Mouse (Mus musculus) liver, postnatal 0 days (tissue): ENCODE data around the gene Gm5105. TPM values are rescaled to one million over a fixed set of nuclear protein-coding genes. Genes with fewer than 3 reads are reported as not detected.

Source experiments
- ATAC-seq: fragments of 200-750 bp; cut with Nextera tagmentation; 2 replicates; pipeline ENCODE4 v1.8.0; 2017; ENCODE audit warnings: mild to moderate bottlenecking, moderate library complexity
- DNase-seq: peaks from one replicate; pipeline ENCODE4 v3.0.0-alpha.2; 2016
- H3K27ac ChIP-seq: fragments of 300-500 bp; sonication (generic); 2 replicates; pipeline ENCODE4 v1.5.1; 2014; ENCODE audit warnings: antibody characterized with exemption, moderate library complexity, mild to moderate bottlenecking, low read depth
- H3K27me3 ChIP-seq: fragments of 300-500 bp; sonication (generic); 2 replicates; pipeline ENCODE4 v1.6.1; 2014; ENCODE audit warnings: low read length, control low read depth, mixed read lengths; ENCODE audit not compliant: insufficient read depth
- H3K36me3 ChIP-seq: fragments of 300-500 bp; sonication (generic); replicated peaks from 2 replicates; pipeline ENCODE4 v1.6.1; 2014; ENCODE audit warnings: mild to moderate bottlenecking, control low read depth, low read length, moderate library complexity, mixed read lengths; ENCODE audit not compliant: insufficient read depth
- H3K4me1 ChIP-seq: fragments of 300-500 bp; sonication (generic); 2 replicates; pipeline ENCODE4 v1.6.1; 2014; ENCODE audit warnings: antibody characterized with exemption, mild to moderate bottlenecking, control low read depth; ENCODE audit not compliant: insufficient read depth
- H3K4me2 ChIP-seq: fragments of 300-500 bp; sonication (generic); 2 replicates; pipeline ENCODE4 v1.6.1; 2014; ENCODE audit warnings: low read depth, mild to moderate bottlenecking, low read length, moderate library complexity, mixed read lengths
- H3K4me3 ChIP-seq: fragments of 300-500 bp; sonication (generic); 2 replicates; pipeline ENCODE4 v1.5.1; 2014; ENCODE audit warnings: low read depth, low read length
- H3K9ac ChIP-seq: fragments of 300-500 bp; sonication (generic); replicated peaks from 2 replicates; pipeline ENCODE4 v1.6.1; 2014; ENCODE audit warnings: mild to moderate bottlenecking, moderate library complexity
- H3K9me3 ChIP-seq: fragments of 300-500 bp; sonication (generic); 2 replicates; pipeline ENCODE4 v1.6.1; 2016; ENCODE audit warnings: mild to moderate bottlenecking, control low read depth, low read length, mixed read lengths
- CTCF ChIP-seq: sonication (generic); IDR thresholded peaks from 2 replicates; pipeline ENCODE4 v1.5.1; 2016; ENCODE audit warnings: antibody characterized with exemption, low read depth
- EP300 ChIP-seq: IDR thresholded peaks from 2 replicates; pipeline ENCODE4 v1.6.1; 2016; ENCODE audit warnings: antibody characterized with exemption, low read depth, mild to moderate bottlenecking
- WGBS: fragments of 180-500 bp; shearing (Covaris S2); extraction: QIAGEN DNeasy Blood & Tissue Kit; methylation state at CpG from one replicate; pipeline ENCODE4 v1.1.7; 2014; ENCODE audit not compliant: insufficient replicate concordance; 5-methylcytosine and 5-hydroxymethylcytosine counted together
- polyA plus RNA-seq: library from polyadenylated mRNA; unstranded; fragments of >200 nt; fragmentation: Nextera tagmentation; extraction: Ambion mirVana; gene quantifications from 2 replicates; pipeline ENCODE4 v1.2.1, GENCODE M21; 2015

The Gm5105 gene
- polyA plus RNA-seq, 1 experiment from 2014 or later, result not detected

DNA sequence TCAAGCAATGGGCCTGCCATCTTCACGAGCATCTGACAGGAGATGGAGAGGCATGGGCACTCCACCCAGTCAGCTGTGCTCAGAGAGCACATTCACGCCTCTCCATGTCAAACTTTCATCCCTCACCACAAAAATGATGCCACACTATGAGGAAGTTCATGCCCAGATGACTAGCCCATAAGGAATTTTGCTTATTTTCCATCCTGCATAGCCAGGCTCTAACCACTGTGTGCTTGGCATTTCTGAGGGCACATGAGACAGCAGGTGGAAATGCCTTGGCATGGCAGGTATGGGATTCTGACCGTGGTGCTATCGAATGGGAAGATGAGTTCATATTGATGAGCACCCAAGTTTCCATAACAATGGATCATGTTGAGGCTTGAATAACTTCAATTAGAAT is 36.5 kb upstream of the Gm5105 start:
- 76% methylated on average over 4 of the region's 4 CpGs for WGBS
- H3K9ac ChIP-seq, result no peak overlapping the region
- H3K27ac ChIP-seq, result no peak overlapping the region

GRCm38 (mm10) chr3:138101936-138102335 is 34.7 kb upstream of the Gm5105 start:
- no peak overlapping the region for H3K4me3 ChIP-seq
- TF ChIP-seq CTCF (no peak), EP300 (no peak)
- no peak for ATAC-seq
- no peak overlapping the region for H3K4me2 ChIP-seq
- no peak for DNase-seq
- H3K36me3 ChIP-seq, result peaks cover 8% of the 10 kb centered on the region
- no peaks in the 10 kb centered on the region for H3K4me1 ChIP-seq
- no peak overlapping the region for H3K27ac ChIP-seq
- WGBS, result 78% methylated on average over 4 of the region's 4 CpGs
- H3K27me3 ChIP-seq, result no peaks in the 10 kb centered on the region
- H3K9me3 ChIP-seq, result no peaks in the 10 kb centered on the region
- no peak overlapping the region for H3K9ac ChIP-seq

More for the DNA sequence above, 36.5 kb upstream of the Gm5105 start:
- H3K36me3 ChIP-seq, result peaks cover 8% of the 10 kb centered on the region
- DNase-seq (no peak), ATAC-seq (no peak)
- no peak overlapping the region for H3K4me2 ChIP-seq
- no peaks in the 10 kb centered on the region for H3K27me3 ChIP-seq
- no peaks in the 10 kb centered on the region for H3K9me3 ChIP-seq
- no peak for TF ChIP-seq CTCF
- no peak for TF ChIP-seq EP300
- H3K4me3 ChIP-seq, result no peak overlapping the region
- no peaks in the 10 kb centered on the region for H3K4me1 ChIP-seq

DNA sequence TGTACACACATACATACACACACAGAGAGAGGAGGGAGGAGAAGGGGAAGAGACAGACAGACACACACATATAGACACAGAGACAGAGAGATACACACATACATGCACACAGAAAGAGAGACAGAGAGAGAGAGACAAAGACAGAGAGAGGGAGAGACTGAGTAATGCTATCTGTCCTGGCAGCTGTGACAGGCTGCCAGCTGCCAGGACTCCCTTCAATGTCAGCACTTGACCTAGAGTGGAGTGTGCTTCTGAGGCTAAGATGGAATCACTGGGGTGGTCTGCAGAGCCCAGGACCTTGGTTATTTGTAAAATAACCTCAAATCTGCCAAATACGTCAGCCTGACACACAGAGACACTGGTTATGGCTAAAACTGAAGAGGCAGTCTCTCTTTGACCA is 30.5 kb upstream of the Gm5105 start:
- no peak overlapping the region for H3K27ac ChIP-seq
- H3K9me3 ChIP-seq, result no peaks in the 10 kb centered on the region
- no peak overlapping the region for H3K4me2 ChIP-seq
- ATAC-seq (no peak), DNase-seq (no peak)
- no peaks in the 10 kb centered on the region for H3K4me1 ChIP-seq
- H3K27me3 ChIP-seq, result no peaks in the 10 kb centered on the region
- no peak overlapping the region for H3K4me3 ChIP-seq
- 64% methylated on average over 1 of the region's 1 CpGs for WGBS
- peaks cover 7% of the 10 kb centered on the region; the same call in 1 of the 2 replicates for H3K36me3 ChIP-seq
- TF ChIP-seq EP300, result no peak
- H3K9ac ChIP-seq, result no peak overlapping the region

DNA sequence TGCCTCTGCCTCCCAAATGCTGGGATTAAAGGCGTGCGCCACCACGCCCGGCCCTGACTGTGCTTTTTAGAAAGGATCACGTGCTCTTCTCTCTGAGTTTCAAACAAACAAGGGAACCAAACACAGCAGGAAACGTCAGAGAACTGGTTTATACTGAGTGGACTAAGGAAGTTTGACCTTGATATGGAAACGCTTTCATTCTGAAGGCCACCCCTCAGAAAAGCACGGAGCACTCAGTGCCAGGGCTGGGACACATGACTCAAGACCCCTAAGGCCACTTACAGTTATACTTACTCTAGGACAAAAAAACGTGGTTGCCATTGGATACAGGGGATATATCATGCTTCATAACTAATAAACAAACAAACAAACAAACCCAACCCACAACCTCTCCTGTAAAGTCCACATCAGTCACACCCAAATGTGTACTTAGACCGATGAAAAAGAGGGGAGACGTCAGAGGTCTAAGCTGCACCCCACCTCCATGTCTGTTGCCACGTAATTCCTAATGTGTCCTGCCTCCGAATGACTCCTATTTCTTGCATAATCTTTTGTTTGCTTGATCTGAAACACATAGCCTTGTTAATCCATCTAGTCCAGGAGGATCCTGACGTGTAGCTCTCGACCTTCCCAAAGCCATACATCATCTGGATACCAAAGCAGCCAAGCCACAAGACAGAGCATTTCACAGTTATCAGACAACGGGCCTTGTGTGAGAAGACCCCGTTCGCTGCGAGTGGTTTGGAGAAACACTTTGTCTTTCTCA is 29.3 kb upstream of the Gm5105 start:
- H3K4me2 ChIP-seq, result no peak overlapping the region
- no peaks in the 10 kb centered on the region for H3K9me3 ChIP-seq
- H3K4me1 ChIP-seq, result no peaks in the 10 kb centered on the region
- DNase-seq (no peak), ATAC-seq (peak; percentile 62)
- H3K27ac ChIP-seq, result no peak overlapping the region
- WGBS, result 72% methylated on average over 19 of the region's 19 CpGs
- H3K27me3 ChIP-seq, result no peaks in the 10 kb centered on the region
- H3K4me3 ChIP-seq, result no peak overlapping the region
- peaks cover 7% of the 10 kb centered on the region; the same call in 1 of the 2 replicates for H3K36me3 ChIP-seq
- H3K9ac ChIP-seq, result no peak overlapping the region
- TF ChIP-seq EP300, result no peak
- TF ChIP-seq CTCF, result no peak

GRCm38 (mm10) chr3:138095718-138096117 is 28.5 kb upstream of the Gm5105 start:
- H3K4me2 ChIP-seq, result no peak overlapping the region
- ATAC-seq, result no peak
- peaks cover 7% of the 10 kb centered on the region; the same call in 1 of the 2 replicates for H3K36me3 ChIP-seq
- no peak overlapping the region for H3K4me3 ChIP-seq
- DNase-seq, result no peak
- no peaks in the 10 kb centered on the region for H3K4me1 ChIP-seq
- no peaks in the 10 kb centered on the region for H3K27me3 ChIP-seq
- H3K9me3 ChIP-seq, result no peaks in the 10 kb centered on the region
- WGBS, result 67% methylated on average over 10 of the region's 10 CpGs
- no peak overlapping the region for H3K27ac ChIP-seq
- no peak for TF ChIP-seq EP300
- TF ChIP-seq CTCF, result no peak
- H3K9ac ChIP-seq, result no peak overlapping the region

GRCm38 (mm10) chr3:138095301-138095700 is 28.1 kb upstream of the Gm5105 start:
- H3K27me3 ChIP-seq, result no peaks in the 10 kb centered on the region
- DNase-seq (no peak), ATAC-seq (no peak)
- peaks cover 7% of the 10 kb centered on the region; the same call in 1 of the 2 replicates for H3K36me3 ChIP-seq
- TF ChIP-seq EP300, result no peak
- H3K9ac ChIP-seq, result no peak overlapping the region
- no peak overlapping the region for H3K27ac ChIP-seq
- no peaks in the 10 kb centered on the region for H3K4me1 ChIP-seq
- no peak overlapping the region for H3K4me3 ChIP-seq
- no peak overlapping the region for H3K4me2 ChIP-seq
- 59% methylated on average over 3 of the region's 3 CpGs for WGBS
- no peaks in the 10 kb centered on the region for H3K9me3 ChIP-seq
